Mouse (Mus musculus): Measurements from ENCODE around the gene Heatr9.

- no peak for TF ChIP-seq CTCF (IDR thresholded peaks at IDR 0.05; ENCODE audit: control insufficient read depth, insufficient read depth, insufficient read length)
- peak; percentile 83 for TF ChIP-seq USF1 (IDR thresholded peaks at IDR 0.05; ENCODE audit: low read depth)
Observed at GRCm38 (mm10) chr11:83556085-83556781, 34.3 kb upstream of the Heatr9 start.

All from C2C12 (cell line).